19 mouse cellular contexts compared by ENCODE assay signal in the genomic region with DNA sequence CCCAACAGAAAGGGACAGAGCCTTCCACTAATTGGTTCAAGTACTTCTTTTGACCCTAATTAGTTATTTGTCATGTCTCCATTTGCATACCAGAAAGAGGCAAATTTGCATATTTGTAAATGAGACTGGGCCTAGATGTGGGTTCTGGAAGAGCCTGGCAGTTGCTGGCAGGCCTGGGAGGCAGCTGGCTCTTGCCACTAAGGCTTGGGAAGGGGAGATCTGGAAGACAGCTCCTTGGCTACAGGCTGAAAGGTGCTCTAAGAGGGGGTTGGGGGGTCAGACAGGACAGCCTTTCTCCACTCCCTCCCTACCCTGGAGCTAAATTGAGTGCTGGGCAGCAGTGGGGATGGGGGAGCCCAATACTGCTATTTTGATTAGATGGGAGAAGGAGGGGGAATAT. TPM values are rescaled to one million over a fixed set of nuclear protein-coding genes. Genes with fewer than 3 reads are reported as not detected.
"Had no signal": no experiment of that assay in that cellular context is flagged by ENCODE, and none has a peak within 500 bp of the region (broad histone marks: within the 10 kb centered on the region; RNA-seq: fewer than 3 reads in every experiment).

No protein-coding gene starts in this region.

- H3K36me3 ChIP-seq: limb, embryonic 13.5 days; liver, embryonic 15.5 days; midbrain, embryonic 10.5 days; midbrain, embryonic 15.5 days; neural tube, embryonic 13.5 days had no signal

- ATAC-seq: lung, postnatal 0 days; midbrain, embryonic 15.5 days had no signal

- H3K4me2 ChIP-seq: limb, embryonic 13.5 days; liver, embryonic 15.5 days; midbrain, embryonic 15.5 days; neural tube, embryonic 13.5 days had no signal

- DNase-seq: kidney, postnatal 10 days; kidney, postnatal 4 days; lung, adult 2 months; lung, postnatal 4 days; right cerebral cortex, adult 18-20 months; right cerebral cortex, postnatal 25 days; thymus, postnatal 36 days had no signal

- H3K9ac ChIP-seq: limb, embryonic 13.5 days; liver, embryonic 15.5 days; midbrain, embryonic 15.5 days had no signal

- H3K9me3 ChIP-seq: limb, embryonic 13.5 days; liver, embryonic 15.5 days; midbrain, embryonic 10.5 days; midbrain, embryonic 15.5 days; neural tube, embryonic 13.5 days had no signal

- H3K27me3 ChIP-seq: midbrain, embryonic 15.5 days had no signal

- H3K4me3 ChIP-seq: limb, embryonic 13.5 days; liver, embryonic 15.5 days; midbrain, embryonic 10.5 days; midbrain, embryonic 15.5 days; neural tube, embryonic 13.5 days had no signal

- H3K27ac ChIP-seq: limb, embryonic 13.5 days; liver, embryonic 15.5 days; midbrain, embryonic 10.5 days; midbrain, embryonic 15.5 days; neural tube, embryonic 13.5 days had no signal

RNA-seq across cellular contexts. Expression of a gene that starts 17.4 kb away (rescaled TPM):
- total RNA-seq: liver, adult 2 months; megakaryocyte, adult 5-6 weeks had no signal
- polyA plus RNA-seq: kidney, embryonic 14.5 days; liver, adult 2 months; liver, embryonic 15.5 days; lung, adult 2 months; lung, postnatal 0 days; small intestine, adult 2 months; stomach, embryonic 16.5 days; thymus, postnatal 0 days had no signal
